Mouse (Mus musculus) stomach, postnatal 0 days (tissue): ENCODE results near the gene Orai2. TPM values are rescaled to one million over a fixed set of nuclear protein-coding genes. Genes with fewer than 3 reads are reported as not detected.
A peak's percentile ranks its signal among the peaks of the same experiment; 100 is the strongest.
"Not testable (repeated sequence)": the region's sequence is repeated elsewhere in the genome, so short reads cannot be mapped to it uniquely, and the experiment has no call there.

ENCODE experiments used
- ATAC-seq: fragments of 200-750 bp; cut with Nextera tagmentation; 2 replicates; pipeline ENCODE4 v1.8.0; 2017; ENCODE audit not compliant: low FRiP score, low TSS enrichment
- DNase-seq: peaks from one replicate; pipeline ENCODE4 v3.0.0-alpha.2; 2016; ENCODE audit warnings: low spot score
- H3K27ac ChIP-seq: fragments of 300-500 bp; sonication (generic); replicated peaks from 2 replicates; pipeline ENCODE4 v1.5.1; 2014; ENCODE audit warnings: mild to moderate bottlenecking, control low read depth
- H3K27me3 ChIP-seq: fragments of 300-500 bp; sonication (generic); 2 replicates; pipeline ENCODE4 v1.6.1; 2014; ENCODE audit warnings: low read length; ENCODE audit not compliant: control insufficient read depth, insufficient read depth
- H3K36me3 ChIP-seq: fragments of 300-500 bp; sonication (generic); 2 replicates; pipeline ENCODE4 v1.6.1; 2014; ENCODE audit warnings: low read length, mixed read lengths; ENCODE audit not compliant: control insufficient read depth, insufficient read depth
- H3K4me1 ChIP-seq: fragments of 300-500 bp; sonication (generic); replicated peaks from 2 replicates; pipeline ENCODE4 v1.6.1; 2014; ENCODE audit warnings: antibody characterized with exemption; ENCODE audit not compliant: control insufficient read depth, insufficient read depth
- H3K4me2 ChIP-seq: fragments of 300-500 bp; sonication (generic); replicated peaks from 2 replicates; pipeline ENCODE4 v1.6.1; 2014; ENCODE audit warnings: low read depth, mild to moderate bottlenecking, control low read depth, moderate library complexity
- H3K4me3 ChIP-seq: fragments of 300-500 bp; sonication (generic); 2 replicates; pipeline ENCODE4 v1.5.1; 2014; ENCODE audit warnings: low read depth, low read length, control low read depth
- H3K9ac ChIP-seq: fragments of 300-500 bp; sonication (generic); 2 replicates; pipeline ENCODE4 v1.6.1; 2014; ENCODE audit warnings: mild to moderate bottlenecking, low read length, control low read depth, mixed read lengths
- H3K9me3 ChIP-seq: fragments of 300-500 bp; sonication (generic); 2 replicates; pipeline ENCODE4 v1.6.1; 2016; ENCODE audit warnings: low read length; ENCODE audit not compliant: control insufficient read depth
- CTCF ChIP-seq: IDR thresholded peaks from 2 replicates; pipeline ENCODE4 v1.5.1; 2016; ENCODE audit warnings: antibody characterized with exemption, low read depth, mild to moderate bottlenecking, moderate library complexity
- EP300 ChIP-seq: optimal IDR thresholded peaks from 2 replicates; pipeline ENCODE3; 2016; ENCODE audit warnings: antibody characterized with exemption
- WGBS: fragments of 180-500 bp; shearing (Covaris S2); extraction: QIAGEN DNeasy Blood & Tissue Kit; methylation state at CpG from one replicate; pipeline ENCODE4 v1.1.7; 2014; 5-methylcytosine and 5-hydroxymethylcytosine counted together
- polyA plus RNA-seq: library from polyadenylated mRNA; unstranded; fragments of >200 nt; fragmentation: Nextera tagmentation; extraction: Ambion mirVana; gene quantifications from 2 replicates; pipeline ENCODE4 v1.2.1, GENCODE M21; 2015

Gene Orai2
- polyA plus RNA-seq, 1 experiment from 2014 or later = 7.2 TPM

DNA sequence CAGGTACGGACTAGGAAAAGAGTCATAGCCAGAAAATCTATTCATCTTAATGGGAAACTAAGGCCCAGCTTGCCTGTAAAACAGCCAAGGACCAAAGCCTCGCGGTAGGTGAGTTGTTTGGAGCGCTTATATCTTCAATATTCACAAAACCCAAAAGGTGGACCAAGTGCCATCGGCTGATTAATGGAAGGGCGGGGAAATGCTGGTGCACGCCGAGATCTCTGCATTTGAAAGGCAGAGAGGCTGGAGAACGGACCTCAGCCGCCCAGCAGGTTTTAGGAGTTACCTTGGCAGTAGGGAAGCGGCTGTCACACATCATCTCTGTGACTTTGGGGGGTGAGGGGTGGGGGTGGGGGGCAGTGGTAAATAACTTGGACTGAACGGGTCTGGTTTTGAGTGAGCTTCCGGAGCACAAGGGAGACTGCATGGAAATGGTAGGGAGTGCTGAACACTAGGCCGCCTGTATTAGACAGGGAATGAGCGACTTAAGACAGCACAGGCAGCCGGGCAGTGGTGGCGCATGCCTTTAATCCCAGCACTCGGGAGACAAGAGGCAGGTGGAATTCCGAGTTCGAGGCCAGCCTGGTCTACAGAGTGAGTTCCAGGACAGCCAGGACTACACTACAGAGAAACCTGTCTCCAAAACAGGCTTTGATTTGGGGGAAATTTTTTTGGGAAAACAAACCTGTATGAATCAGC lies 34.1 kb downstream of the Orai2 start:
- H3K9ac ChIP-seq = peak overlapping the region; percentile 81
- no peak for TF ChIP-seq EP300
- no peak for TF ChIP-seq CTCF
- no peak for DNase-seq
- peak overlapping the region; percentile 78 for H3K4me2 ChIP-seq
- no peaks in the 10 kb centered on the region for H3K27me3 ChIP-seq
- peak overlapping the region; percentile 76 for H3K27ac ChIP-seq
- peaks cover 16% of the 10 kb centered on the region for H3K36me3 ChIP-seq
- peak overlapping the region; percentile 71 for H3K4me3 ChIP-seq
- no peaks in the 10 kb centered on the region for H3K9me3 ChIP-seq
- peak; percentile 32 for ATAC-seq
- 4% methylated on average over 20 of the region's 20 CpGs for WGBS
- H3K4me1 ChIP-seq = 0 out of 2 replicates have a peak, but pooled peaks cover 3% of the 10 kb centered on the region

DNA sequence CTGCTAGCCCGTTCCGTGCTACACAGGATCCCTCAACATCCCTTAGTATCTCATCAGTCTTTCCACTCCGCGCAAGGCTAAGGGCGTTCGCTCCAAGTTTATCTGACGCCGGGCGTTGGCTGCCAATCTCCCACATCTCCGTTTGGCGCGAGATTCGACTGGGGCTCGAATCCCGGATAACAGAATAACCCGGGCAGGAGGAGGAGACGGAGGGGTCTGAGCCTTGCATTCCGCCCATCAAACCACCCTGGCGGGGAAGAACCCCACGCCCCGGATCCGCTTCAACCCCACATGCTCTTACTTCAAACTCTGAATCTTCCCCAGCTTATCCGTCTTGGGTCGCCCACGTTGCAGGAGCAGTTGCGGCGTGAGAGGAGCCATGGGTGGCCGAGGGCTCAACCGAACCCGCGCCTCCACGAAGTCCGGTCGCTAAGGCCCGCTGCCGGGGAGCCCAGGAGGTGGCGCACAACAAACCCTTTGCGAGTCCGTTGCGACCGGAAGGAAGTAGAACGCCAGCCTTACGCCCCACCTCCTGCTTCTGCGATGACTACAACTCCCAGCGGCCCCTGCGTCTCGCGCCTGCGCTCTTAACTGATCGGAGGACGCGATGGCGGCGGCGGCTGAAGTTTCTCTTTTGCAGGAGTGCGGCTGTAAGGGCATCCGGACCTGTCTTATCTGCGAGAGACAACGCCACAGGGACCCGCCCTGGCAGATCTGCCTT lies 34.8 kb downstream of the Orai2 start, which contains the start of the genes Lrwd1 and Alkbh4:
TSS of gene Lrwd1 (minus strand) at position 504 of the 721 bp plus-strand sequence.
TSS of gene Alkbh4 (plus strand) at position 576 of the 721 bp plus-strand sequence.
- ATAC-seq (peak; percentile 93), DNase-seq (peak; percentile 96)
- peak within 1 kb of the TSS; percentile 81 for H3K9ac ChIP-seq
- peak within 1 kb of the TSS; percentile 76 for H3K27ac ChIP-seq
- TF ChIP-seq EP300 = no peak
- TF ChIP-seq CTCF = peak; percentile 87
- peak within 1 kb of the TSS; percentile 84 for H3K4me2 ChIP-seq
- WGBS = under 1% methylated on average over 60 of the region's 60 CpGs
- no peaks in the 10 kb centered on the region for H3K9me3 ChIP-seq
- peaks cover 11% of the 10 kb centered on the region for H3K36me3 ChIP-seq
- no peaks in the 10 kb centered on the region for H3K27me3 ChIP-seq
- H3K4me3 ChIP-seq = peak within 1 kb of the TSS; percentile 71
- H3K4me1 ChIP-seq = 0 out of 2 replicates have a peak, but pooled peaks cover 3% of the 10 kb centered on the region

- 68% methylated on average over 10 of the region's 10 CpGs for WGBS
- no peak overlapping the region for H3K9ac ChIP-seq
- TF ChIP-seq EP300 (no peak), CTCF (no peak)
- ATAC-seq (peak; percentile 73; the same call in 1 of the 2 replicates), DNase-seq (peak; percentile 62)
- H3K27me3 ChIP-seq = no peaks in the 10 kb centered on the region
- no peaks in the 10 kb centered on the region for H3K9me3 ChIP-seq
- peaks cover 8% of the 10 kb centered on the region; the same call in 1 of the 2 replicates for H3K36me3 ChIP-seq
- peaks cover 3% of the 10 kb centered on the region; the same call in 1 of the 2 replicates for H3K4me1 ChIP-seq
- no peak overlapping the region for H3K4me2 ChIP-seq
- no peak overlapping the region for H3K27ac ChIP-seq
- H3K4me3 ChIP-seq = no peak overlapping the region
These were observed 48.3 kb downstream of the Orai2 start for GRCm38 (mm10) chr5:136122165-136122564.

DNA sequence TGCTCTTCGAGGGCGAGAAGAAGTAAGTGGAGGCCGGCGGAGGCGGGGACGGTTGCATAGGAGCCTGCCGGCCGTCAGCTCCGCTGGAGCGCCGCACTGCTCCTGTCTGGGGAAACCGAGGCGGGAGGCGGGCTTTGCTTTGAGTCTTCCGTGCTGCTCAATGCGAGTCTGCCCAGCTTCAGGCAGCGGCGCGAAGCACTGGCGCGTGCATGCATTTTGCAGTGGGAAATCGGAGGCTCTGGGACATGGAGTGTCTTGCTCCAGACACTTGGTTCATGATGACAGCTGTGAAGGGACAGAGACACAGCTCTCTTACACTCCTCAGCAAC lies 53.8 kb downstream of the Orai2 start:
- Histone ChIP-seq H3K9ac (peak overlapping the region; percentile 91), H3K27me3 (no peaks in the 10 kb centered on the region), H3K36me3 (peaks cover 6% of the 10 kb centered on the region; the same call in 1 of the 2 replicates), H3K4me1 (peaks cover 3% of the 10 kb centered on the region; the same call in 1 of the 2 replicates), H3K27ac (peak overlapping the region; percentile 88), H3K9me3 (no peaks in the 10 kb centered on the region), H3K4me3 (peak overlapping the region; percentile 91), H3K4me2 (peak overlapping the region; percentile 90)
- no peak for TF ChIP-seq EP300
- DNase-seq (no peak), ATAC-seq (peak; percentile 50)
- WGBS = 1% methylated on average over 21 of the region's 22 CpGs

DNA sequence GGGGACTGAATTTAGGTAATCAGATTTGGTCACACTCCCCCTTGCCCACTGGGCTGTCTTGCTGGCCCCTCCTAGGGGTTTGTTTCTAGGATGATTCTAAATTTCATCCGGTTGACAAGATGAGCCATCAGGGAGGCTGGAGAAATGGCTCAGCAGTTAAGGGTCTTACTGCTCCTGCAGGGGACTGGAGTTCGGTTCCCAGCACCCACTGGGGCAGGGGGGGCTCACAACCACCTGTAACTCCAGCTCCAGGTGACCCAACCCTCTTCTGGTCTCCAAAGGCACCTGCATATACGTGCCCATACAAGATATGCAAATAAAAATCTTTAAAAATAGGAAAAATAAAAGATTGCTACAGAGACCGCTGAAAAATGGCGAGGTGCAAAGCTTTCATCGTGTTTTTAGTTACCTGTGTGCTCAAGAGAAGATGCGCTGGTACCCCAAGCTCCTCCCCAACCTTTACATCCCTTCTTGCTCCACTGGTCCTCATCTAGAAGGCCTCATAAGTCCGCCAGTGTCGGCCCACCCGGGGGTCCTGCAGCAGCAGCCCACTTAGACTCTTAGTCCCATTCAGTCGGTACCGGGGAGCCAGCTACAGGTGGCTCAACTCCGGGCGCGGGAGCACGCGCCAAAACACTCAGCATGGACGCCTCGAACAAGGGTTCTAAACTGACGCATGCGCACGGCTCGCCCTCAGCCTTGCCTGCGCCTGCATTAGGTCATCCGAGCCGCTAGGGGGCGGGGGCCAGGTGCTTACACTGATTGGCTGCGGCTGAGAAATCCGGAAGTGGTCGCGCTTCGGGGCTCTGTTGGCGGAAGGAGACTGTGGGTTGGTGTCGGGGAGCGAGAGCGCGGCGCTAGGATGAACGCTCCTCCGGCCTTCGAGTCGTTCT lies 54.4 kb downstream of the Orai2 start, which contains the start of gene Polr2j:
TSS of gene Polr2j (plus strand) at position 741 of the 893 bp plus-strand sequence.
- Histone ChIP-seq H3K27ac (peak within 1 kb of the TSS; percentile 88), H3K4me2 (peak within 1 kb of the TSS; percentile 90), H3K27me3 (no peaks in the 10 kb centered on the region), H3K9me3 (no peaks in the 10 kb centered on the region), H3K9ac (peak within 1 kb of the TSS; percentile 91), H3K4me1 (peaks cover 3% of the 10 kb centered on the region; the same call in 1 of the 2 replicates), H3K4me3 (peak within 1 kb of the TSS; percentile 91), H3K36me3 (peaks cover 6% of the 10 kb centered on the region; the same call in 1 of the 2 replicates)
- DNase-seq = peak; percentile 97
- peak; percentile 96 for ATAC-seq
- WGBS = 3% methylated on average over 42 of the region's 42 CpGs
- peak; percentile 60 for TF ChIP-seq EP300
- TF ChIP-seq CTCF = peak; percentile 99

- not testable (repeated sequence) for H3K36me3 ChIP-seq, H3K9ac ChIP-seq, H3K27ac ChIP-seq, DNase-seq, H3K9me3 ChIP-seq, H3K4me3 ChIP-seq, H3K27me3 ChIP-seq, H3K4me1 ChIP-seq, H3K4me2 ChIP-seq, ATAC-seq
- 41% methylated on average over 4 of the region's 4 CpGs for WGBS
These were observed 57.0 kb downstream of the Orai2 start for GRCm38 (mm10) chr5:136113546-136113945.
